Mouse (Mus musculus) gastrocnemius, postnatal 14 days (tissue): ENCODE data around the gene Ambra1. TPM values are rescaled to one million over a fixed set of nuclear protein-coding genes. Genes with fewer than 3 reads are reported as not detected.

Source experiments
- DNase-seq: peaks from one replicate; pipeline ENCODE4 v3.0.0; 2021; ENCODE audit warnings: mixed read lengths
- intact Hi-C: fragments of 180-260 bp; cut with DNase I; formaldehyde crosslinking; loops from one replicate; pipeline ENCODE4 v1.15.1; 2025; ENCODE audit warnings: low total_unique reads
- total RNA-seq, 2 experiments: library from RNA; stranded (reverse); gene quantifications; 2 replicates each; pipeline ENCODE4 v1.2.3; 2021

Ambra1 gene
- total RNA-seq, 2 experiments from 2014 or later: 15.4 to 17.0 TPM

DNA sequence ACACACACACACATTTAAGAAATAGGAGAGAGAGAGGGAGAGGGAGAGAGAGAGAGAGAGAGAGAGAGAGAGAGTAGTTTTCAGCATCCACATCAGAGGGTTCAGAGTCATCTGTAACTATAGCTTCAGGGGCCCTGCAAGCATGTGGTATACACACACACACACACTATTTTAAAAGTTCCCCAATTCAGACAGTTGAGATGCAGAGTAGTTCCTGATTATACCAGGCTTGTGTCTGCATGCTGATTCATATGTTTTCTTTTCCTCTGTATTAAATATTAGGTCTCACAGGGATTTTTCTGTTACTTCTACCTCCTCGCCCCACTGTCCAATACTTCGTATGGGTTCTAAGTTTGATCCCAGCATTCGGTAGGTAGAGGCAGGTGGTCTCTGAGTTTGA, 2.9 kb upstream of the Ambra1 start:
- intact Hi-C loops: no loop called here
- no peak for DNase-seq

DNA sequence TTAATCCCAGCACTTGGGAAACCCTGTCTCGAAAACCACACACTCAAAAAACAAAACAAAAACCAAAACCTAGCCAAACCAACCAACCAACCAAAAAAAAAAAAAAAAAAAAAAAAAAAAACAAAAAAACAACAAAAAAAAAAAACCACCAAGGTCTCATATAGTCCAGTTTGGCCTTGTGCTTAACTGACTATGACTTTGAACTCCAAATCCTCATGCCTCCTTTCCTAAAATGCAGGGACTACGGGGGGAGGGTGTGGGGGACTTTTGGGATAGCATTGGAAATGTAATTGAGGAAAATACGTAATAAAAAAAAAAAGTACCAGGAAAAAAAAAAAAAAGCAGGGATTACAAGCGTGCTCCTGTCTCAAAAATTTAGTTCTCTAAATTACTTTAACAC, 363 bp upstream of the Ambra1 start:
- no peak for DNase-seq
- intact Hi-C loops: no loop called here

DNA sequence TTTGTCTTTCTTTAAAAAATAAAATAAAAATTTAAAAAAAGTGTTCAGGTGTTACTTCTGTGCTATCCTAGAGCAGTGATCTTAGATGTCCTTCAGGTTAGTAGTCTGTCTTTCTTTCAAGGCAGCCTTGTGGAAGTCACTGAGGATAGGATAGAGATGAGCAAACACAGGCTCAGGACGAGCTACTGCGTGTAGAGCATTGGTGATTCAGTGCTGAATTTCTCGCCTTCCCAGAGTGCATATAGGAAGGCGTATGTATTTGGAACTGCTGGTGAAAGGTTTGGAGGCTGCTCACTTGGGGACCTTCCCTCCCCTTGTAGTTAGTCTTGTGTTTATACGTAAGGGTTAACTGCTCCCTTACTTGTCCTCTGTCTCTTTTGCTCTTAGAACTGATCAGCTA, 5.3 kb downstream of the Ambra1 start:
- intact Hi-C loops: no loop called here
- DNase-seq: no peak

DNA sequence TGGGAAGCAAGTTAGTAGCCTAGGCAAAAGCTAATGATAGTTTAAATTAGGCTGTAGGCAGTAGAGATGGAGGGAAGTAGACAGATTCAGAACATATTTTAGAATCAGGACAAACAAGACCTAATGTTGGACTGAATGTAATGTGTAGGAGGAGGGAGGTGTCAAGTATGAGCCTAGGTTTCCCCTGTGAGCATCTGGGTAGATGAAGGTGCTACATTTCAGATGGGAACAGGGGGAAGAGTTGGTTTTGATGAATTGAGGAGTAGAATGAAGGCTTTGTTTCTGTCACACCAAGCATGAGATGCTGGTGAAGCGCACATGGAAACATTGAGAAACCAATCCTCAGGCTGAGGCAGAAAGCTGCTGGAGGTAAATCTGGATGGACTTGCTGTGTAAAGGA, 9.7 kb downstream of the Ambra1 start:
- no peak for DNase-seq
- intact Hi-C loops: no loop called here

DNA sequence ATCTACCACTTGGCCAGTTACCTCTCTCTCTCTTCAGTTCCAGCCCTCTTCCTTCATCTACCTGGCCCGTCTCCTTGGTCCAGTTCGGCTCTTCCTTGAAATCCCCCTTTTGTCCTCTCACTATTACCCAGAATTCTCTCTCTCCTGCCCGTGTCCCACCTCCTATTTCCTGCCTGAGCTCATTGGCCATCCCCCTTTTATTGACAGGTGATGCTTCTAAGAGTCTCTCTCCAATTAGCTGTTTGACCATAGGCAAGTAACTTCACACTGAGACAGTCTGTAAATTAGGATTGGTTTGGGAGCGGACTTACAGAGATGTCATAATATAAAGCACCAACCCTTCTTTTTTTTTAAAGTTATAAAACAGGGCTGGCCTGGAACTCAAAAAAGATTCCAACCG, 14.8 kb downstream of the Ambra1 start:
- intact Hi-C loops: no loop called here
- DNase-seq: no peak

DNA sequence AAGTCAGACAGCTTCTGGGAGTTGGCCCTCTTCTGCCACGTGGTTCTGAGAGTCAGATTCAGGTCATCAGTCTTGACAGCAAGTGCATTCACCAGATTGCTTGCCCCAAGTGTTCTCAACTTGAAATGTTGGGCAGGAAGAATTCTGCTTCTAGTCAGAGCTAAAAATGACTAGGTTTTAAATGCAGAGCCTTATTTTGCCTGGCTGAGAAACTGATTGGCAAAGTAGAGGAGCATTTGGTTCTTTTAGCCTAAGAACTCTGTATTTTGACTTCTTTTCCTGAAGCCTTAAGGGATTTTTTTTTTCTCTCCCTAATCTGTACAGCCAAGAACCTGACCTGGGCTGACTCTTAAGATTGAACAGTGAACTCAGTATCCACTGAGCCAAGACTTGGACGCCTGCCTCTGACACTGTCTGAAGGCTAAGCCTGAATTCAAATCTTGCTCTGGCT, 19.9 kb downstream of the Ambra1 start:
- peak; percentile 76 for DNase-seq
- intact Hi-C loops: no loop called here

DNA sequence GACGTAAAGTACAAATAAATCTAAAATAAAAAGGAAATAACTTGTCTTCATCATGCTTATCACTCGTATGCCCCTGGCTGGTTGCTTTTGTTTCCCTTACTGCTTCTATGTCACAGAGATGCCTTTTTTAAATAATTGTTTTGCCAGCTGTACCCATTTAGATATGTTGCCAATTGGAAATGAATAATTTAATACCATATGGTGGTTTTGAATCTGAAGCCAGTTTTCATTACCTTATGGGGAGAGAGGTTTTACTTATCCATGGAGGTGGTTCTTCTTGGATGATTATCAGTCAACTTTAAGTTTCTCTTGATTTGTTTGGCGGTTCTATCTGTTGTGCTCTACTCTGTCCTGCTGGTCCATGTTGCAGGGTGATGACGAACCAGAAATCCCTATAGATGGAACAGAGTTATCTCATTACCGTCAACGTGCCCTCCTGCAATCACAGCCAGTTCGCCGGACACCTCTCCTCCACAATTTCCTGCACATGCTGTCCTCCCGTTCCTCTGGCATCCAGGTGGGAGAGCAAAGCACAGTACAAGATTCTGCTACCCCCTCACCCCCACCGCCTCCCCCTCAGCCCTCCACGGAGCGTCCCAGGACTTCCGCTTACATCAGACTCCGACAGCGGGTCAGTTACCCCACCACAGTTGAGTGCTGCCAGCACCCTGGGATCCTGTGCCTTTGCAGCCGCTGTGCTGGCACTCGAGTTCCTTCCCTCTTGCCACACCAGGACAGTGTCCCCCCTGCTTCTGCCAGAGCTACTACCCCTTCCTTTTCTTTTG, 42.2 kb downstream of the Ambra1 start:
- DNase-seq: no peak
- intact Hi-C loops: no loop called here

DNA sequence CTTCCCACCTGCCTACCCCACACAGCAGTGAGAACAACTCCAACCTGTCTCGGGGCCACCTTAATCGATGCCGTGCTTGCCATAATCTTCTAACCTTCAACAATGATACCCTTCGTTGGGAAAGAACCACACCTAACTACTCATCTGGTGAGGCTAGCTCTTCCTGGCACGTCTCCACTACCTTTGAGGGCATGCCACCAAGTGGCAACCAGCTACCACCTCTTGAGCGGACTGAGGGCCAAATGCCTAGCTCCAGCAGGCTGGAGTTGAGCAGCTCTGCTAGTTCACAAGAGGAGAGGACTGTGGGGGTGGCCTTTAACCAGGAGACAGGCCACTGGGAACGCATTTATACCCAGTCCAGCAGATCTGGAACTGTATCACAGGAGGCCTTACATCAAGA, 43.4 kb downstream of the Ambra1 start:
- intact Hi-C loops: no loop called here
- no peak for DNase-seq

DNA sequence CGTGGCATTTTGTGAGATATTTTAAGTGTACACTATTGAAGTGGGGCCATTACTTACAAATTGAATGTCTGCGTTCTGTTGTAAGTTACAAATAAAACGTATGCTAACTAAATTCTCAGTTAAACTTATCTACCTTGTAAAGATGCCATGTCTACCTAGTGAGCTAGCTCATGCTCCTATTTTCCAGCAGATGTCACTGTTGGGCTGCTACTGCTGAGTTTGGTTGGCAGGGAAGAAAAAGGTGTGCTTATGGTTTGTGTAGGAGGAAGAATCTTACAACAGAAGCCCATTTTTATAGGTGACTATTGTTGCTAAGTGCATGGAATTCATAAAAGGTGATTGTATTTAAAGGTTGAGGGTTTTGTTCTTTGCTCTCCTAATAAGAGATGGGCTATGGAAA, 49.2 kb downstream of the Ambra1 start:
- DNase-seq: no peak
- intact Hi-C loops: no loop called here

DNA sequence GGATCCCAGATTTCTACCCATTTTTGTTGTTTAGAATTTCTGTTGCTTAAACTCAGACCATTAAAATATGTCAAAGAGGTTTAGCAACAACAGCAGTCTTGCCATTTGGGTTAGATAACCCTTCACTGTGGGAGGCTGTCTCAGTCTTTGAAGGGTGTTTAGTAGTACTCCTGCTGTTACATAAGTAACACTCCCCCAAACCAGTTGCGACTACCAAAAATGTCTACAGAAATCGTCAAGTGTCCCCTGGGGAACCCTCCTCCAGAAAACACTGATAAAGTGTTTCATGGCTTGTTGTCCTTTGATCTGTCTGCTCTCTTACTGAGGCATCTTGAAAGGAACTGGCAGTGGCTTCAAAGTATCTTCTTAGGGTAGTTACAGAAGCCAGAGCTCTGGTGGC, 61.7 kb downstream of the Ambra1 start:
- intact Hi-C loops: no loop called here

DNA sequence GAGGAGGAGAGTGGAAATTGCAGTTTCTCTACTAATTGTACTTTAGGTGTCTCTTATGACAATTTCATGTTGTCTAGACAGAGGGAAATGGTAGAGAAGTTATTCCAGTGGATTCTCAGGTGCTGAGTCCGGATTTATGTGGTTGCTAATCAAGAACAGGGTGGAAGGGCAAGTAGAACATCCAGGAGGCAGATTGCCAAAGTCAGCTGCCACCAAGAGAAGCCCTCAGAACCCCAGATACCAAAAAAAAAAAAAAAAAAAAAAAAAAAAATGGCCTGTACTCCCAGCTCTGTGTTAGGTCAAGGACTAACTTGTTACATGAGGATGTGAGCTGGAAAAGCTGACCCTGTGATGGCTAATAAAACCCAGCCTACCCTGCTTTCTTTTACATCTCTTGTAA, 62.4 kb downstream of the Ambra1 start:
- intact Hi-C loops: no loop called here
- no peak for DNase-seq

More for the DNA sequence above, 61.7 kb downstream of the Ambra1 start:
- no peak for DNase-seq

DNA sequence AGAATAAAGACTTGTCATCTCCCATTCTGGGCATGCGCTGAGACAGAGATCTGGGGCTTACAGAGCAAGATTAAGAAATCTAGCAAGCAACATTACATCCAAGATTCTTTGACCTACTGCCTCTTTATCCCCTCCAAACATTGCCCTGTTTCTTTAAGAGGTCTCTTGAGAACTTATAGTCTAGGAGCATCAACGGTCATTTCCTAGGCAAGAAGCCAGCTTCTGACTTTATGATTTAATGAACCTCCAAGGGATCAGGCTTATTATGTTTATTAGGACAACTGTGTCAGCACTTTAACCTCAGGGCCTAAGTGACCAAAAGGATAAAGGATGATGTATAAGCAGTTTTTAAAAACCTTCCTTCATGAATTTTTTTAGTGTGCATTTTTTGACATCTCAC, 64.5 kb downstream of the Ambra1 start:
- intact Hi-C loops: no loop called here
- DNase-seq: no peak

DNA sequence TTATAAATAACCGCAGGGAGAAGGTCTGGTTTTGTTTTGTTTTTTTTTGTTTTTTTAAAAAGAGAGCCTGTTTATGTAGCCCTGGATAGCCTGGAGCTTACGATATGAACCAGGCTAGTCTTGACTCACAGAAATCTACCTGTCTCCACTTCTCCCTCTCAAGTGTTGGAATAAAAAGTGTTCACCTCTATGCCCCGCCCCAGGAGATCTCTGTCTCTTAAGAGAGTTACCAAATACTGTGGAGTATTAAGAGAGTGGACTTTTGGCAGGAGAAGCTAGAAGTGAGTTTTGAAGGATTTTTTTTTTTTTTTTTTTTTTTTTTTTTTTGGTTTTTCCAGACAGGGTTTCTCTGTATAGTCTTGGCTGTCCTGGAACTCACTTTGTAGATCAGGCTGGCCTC, 65.2 kb downstream of the Ambra1 start:
- intact Hi-C loops: no loop called here
- DNase-seq: no peak

DNA sequence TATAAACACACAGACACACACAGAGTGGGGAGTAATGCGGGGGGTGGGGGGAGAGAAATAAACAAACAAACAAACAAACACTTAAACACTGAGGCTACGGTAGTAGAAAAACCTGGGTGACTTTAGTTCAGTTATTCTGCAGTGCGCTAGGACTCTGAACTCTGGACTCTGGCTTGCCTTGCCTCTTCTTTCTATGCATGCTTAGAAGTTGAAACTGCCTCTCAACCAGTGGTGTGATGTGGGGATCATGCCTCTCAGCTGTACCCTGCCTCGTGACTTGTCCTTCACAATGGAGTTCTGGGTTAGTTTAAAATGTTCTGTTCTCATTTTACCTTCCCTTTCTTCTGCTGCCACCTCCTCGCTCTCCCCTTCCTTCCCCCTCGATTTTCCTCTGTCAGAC, 81.5 kb downstream of the Ambra1 start:
- intact Hi-C loops: no loop called here

DNA sequence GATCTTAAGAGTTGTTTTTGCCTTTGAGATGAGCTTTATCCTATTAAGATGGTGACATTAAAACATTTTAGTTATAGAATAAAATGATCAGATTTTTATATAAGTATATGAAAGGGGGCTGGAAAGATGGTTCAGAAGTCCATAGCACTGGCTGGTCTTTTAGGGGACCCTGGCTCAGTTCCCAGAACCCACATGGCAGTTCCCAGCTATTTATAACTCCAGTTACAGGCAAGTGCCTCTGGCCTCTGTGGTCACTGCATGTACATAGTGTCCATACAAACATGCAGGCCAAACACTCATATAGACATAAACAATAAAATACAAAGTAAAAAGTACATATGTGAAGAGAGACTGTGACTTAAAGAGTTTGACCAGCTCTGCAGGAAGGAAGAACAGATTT, 86.8 kb downstream of the Ambra1 start:
- no peak for DNase-seq
- intact Hi-C loops: no loop called here

More for the DNA sequence above, 81.5 kb downstream of the Ambra1 start:
- no peak for DNase-seq

DNA sequence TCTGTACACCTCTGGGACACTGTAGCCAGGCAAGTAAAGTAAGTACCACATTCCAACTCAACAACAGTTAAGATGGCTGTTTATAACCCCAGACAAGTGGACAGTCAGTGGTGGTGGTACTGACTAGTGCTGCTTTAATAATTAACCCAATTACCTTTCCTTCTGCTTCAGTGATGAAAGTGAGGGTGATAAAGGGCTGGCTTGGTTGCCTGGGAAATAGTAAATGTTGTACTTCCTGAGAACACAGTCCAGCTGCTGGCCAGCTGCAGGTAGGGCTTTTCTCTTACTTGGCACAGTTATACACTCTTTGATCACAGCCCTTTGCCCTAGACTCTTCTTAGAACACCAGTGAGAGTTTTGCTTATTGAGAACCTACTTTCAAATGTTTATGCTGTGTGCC, 102.3 kb downstream of the Ambra1 start:
- intact Hi-C loops: no loop called here

DNA sequence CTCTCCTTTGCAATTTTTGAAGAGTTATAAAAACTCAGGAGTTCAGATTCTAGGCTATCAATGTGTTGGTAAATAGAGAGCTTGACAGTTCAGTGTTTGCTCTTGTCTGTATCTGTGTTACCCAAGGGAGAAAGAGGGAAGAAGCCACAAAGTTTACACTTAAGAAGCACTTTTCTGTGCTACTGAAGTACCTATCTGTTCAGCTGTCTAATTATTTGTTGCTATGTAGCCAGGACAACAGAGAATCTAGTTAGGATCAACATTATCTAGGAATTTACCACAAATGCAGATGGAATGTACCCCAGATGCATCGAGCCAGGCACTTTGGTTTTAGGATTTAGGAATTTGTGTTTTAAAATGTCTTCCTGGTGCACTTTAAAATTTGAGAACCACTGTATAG, 104.3 kb downstream of the Ambra1 start:
- DNase-seq: no peak
- intact Hi-C loops: no loop called here

More for the DNA sequence above, 102.3 kb downstream of the Ambra1 start:
- no peak for DNase-seq

DNA sequence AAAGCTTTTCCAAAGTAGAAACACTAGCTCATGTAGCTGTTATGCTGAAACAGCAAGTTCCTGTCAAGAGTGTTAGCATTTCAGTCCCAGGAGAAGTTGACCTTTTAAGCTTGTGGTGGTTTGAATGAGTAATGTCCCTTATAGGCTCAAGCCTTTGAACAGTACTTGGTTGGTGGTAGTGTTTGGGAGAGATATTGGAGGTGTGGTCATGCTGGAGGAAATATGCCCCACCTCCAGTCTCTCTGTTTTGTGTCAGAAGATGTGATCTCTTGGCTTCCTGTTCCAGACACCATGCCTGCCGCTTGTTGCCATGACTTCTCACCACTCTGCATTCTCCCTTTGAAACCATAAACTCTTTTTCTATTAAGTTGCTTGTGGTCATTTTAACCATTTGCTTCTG, 105.1 kb downstream of the Ambra1 start:
- intact Hi-C loops: no loop called here
- DNase-seq: no peak

DNA sequence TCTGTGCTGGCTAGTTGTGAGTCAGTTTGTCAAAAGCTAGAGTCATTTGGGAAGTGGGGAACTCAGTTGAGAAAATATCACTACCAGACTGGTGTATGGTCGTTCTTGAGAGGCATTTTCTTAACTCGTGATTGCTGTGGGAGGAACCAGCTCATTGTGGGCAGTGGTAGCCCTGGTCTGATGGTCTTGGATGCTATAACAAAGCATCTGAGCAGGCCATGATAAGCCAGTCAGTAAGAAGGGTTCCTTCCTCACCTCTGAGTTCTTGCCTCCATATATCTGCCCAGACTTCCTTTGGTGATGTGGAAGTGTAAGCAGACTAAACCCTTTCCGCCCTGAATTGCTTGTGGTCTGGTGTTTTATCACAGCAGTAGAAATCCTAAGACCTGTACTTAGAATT, 105.7 kb downstream of the Ambra1 start:
- no peak for DNase-seq
- intact Hi-C loops: no loop called here

DNA sequence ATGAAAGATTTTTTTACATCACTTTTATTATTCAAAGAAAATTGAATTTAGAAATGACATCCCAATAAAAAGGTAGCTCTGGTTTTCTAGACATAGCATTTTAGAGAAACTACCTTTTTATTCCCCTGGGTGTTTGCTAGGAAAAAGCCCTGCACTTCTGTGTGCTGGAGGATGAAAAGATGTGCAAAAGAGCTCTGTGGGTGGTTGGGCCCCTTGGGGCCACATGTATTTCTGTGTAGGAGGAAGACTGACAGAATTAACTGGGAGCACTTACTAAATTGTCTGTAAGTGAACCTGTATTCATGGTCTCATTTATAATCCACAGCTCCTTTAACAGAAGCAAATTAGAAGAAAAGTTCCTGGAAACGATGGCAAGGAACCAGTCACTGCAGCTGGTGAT, 114.2 kb downstream of the Ambra1 start:
- DNase-seq: no peak
- intact Hi-C loops: no loop called here

DNA sequence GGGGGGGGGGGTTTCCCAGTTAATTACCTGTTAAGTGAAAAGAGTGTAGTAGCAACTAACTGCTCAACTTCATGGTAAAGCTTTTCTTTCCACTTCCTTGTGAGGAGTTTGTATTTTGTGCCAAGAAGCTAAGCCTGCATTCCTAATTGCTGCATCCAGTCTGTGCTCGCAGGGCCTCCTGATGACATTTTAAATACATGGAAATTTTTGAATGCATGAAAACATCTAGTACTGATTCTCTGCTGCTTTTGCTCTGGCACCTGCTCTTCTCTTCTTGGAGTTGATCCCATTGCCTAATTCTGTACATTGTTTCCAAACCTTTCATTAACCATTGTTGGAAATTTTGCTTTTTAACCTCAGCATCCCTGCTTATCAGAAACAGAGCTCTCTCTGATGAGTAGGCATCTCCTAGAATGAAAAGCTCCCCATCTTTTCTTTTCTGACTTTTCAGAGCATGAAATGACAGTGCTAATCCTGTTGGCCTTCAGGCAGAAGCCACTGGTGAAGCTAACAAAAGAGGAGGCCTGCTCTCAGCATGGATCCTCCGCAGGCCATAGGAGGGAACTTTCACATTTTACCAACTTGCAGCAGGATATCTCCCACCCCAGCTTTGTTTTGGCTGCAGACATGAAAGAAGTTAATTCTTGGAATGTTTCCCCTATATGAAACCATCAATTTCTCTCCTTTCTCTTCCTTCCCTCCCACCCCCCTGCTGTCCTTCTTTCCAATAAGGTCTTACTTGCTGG, 122.7 kb downstream of the Ambra1 start:
- no peak for DNase-seq
- intact Hi-C loops: no loop called here
